Mouse (Mus musculus) bone marrow macrophage, adult 2 months (primary cell): Measurements from ENCODE around the gene Apeh.

Experiments
- CTCF ChIP-seq: IDR thresholded peaks from 2 replicates; pipeline ENCODE4 v1.5.1; 2012; ENCODE audit warnings: low read depth, mild to moderate bottlenecking, low read length, moderate library complexity
- POLR2A ChIP-seq: IDR thresholded peaks from 2 replicates; pipeline ENCODE4 v1.6.1; 2012; ENCODE audit warnings: mild to moderate bottlenecking, low read depth, low read length, borderline replicate concordance

DNA sequence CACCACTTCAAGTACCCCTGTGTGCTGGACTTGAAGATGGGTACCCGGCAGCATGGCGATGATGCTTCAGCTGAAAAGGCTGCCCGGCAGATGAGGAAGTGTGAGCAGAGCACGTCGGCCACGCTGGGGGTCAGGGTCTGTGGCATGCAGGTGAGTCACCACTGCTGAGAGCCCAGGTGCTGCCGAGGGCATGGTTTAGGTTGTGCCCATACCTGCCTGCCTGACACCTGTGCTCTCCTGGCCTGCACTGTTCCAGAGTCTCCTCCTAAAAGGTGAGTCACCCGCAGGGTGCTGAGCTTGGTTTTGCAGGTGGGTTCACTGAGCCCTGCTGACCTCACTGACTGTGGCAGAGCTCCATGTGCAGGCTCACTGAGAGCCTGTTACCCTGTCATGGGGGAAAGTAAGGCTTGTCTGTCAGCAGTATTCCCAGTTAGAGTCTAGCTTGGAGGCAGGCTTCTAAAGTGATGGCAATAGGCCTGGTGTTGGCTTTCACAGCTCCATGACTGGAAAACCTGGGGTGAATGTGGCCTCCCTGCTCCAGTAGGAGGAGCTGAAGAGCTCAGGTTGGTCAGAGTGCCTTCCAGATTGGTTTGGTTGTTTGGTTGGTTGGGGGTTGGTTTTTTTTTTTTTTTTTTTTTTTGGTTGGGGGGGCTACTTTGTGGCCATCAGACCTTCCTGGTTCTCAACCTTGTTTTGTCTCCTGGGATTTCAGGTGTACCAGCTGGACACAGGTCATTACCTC is 49.5 kb downstream of the Apeh start:
- TF ChIP-seq CTCF (no peak), POLR2A (no peak)
